Mouse (Mus musculus): Measurements from ENCODE around the gene Mrps18b. TPM values are rescaled to one million over a fixed set of nuclear protein-coding genes. Genes with fewer than 3 reads are reported as not detected.

Gene Mrps18b
- total RNA-seq, 4 experiments from 2014 or later: 81.7 to 102 (median 99.4) TPM

GRCm38 (mm10) chr17:35873774-35874519, 42.2 kb downstream of the Mrps18b start:
- DNase-seq: peak; percentile 77

DNA sequence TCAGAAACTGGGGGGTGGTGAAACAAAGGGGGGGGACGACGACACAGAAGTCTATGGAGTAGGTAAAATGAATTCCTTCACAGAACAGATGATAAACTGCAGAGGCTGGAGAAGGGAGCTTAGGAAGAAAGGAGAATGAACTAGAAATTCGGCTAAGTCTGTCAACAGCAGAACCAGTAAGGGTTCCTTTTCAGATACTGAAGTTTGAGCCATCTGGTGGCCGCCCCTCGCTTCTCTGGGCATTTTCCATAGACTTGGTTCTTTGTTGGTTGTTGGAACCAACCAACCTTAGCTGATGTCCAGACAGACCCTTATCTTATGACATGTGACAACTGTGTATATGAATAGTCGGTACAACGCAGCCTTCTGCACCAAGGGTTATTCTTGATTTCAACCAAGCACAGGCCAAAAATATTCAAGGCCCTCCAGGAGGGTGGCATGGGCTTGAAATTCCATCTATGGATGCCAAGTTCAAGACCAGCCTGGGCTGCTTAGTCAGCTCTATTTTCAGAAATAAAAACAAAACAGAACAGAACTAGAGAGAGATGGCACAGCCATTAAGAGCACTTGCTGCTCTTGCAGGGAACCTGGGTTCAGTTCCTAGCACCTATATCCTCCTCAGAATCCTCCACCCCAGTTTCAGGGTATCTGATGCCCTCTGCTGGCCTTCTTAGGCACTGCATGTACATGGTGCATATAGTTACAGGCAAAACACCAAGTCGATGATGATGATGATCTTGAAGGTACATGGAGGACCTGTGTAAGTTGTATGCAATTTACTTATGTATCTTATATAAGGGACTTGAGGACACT, 45.1 kb downstream of the Mrps18b start:
- no peak for DNase-seq

GRCm38 (mm10) chr17:35870151-35870883, 45.9 kb downstream of the Mrps18b start:
- peak; percentile 76 for DNase-seq

- DNase-seq: peak; percentile 50
Measured at GRCm38 (mm10) chr17:35869346-35870067, 46.7 kb downstream of the Mrps18b start.

DNA sequence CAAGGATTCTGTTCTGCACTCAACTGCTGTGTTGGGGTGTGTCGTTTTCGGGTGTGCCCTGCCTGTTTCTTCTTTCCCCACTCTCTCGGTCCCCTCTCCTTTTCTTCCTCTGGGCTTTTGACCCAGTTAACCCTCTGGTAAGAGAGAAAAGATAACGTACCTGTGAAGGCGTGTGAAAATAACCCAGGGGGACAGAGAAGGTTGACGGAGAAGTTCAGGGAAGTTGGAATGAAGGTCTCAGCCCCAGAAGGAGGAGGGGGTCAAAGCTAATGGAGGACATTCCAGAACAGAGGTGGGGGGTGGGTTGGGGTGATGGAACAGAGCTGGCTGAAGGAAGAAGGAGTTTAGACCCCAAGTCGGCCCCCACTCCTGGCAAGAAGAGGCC, 47.2 kb downstream of the Mrps18b start:
- no peak for DNase-seq

- no peak for DNase-seq
Measured at GRCm38 (mm10) chr17:35868165-35868820, 47.9 kb downstream of the Mrps18b start.

GRCm38 (mm10) chr17:35866911-35867890, 49.0 kb downstream of the Mrps18b start:
- no peak for DNase-seq

GRCm38 (mm10) chr17:35866281-35866831, 49.8 kb downstream of the Mrps18b start:
- DNase-seq: peak; percentile 64

DNA sequence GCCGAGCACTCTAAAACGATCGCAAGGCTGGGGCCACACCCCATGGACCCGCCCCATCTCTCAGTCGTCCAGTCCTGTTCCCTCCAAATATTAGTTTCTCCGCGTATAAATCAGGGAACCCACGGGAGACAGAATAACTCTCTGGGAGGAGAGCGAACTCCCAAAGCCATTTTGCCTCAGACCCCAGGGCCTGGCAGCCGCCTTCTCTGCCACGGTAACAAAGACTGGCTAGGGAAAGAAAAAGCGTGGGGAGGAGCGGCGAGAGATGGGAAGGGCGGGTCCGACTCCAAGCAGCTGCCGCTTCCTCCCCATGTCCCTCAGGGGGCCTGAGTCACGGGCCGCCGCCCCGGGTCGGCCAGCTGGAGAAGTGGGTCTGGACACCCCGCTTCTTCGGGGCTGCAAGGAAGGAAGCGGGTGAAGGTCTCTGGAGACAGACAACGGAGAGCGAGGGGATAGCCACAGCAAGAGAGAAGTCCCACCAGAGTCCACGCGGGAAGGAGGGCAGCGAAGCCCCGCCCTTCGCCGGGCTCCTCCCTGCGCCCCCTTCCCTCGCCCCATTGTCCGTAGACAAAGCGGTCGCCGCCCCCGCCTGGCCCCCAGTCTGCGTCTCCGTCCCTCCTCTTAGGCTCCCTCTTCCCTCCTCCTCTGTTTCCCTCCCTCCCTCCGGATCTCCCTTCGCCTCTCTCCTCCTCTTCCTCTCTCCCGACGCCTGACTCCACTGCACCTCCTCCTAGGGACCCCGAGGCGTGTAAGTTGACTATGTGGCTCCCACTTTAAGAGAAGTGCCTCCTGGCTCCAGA, 50.5 kb downstream of the Mrps18b start, which contains the start of gene Ppp1r18:
Gene Ppp1r18, plus strand, starts transcription at position 113 of the 800 bp plus-strand sequence.
- no peak for DNase-seq

GRCm38 (mm10) chr17:35864832-35865353, 51.3 kb downstream of the Mrps18b start:
- DNase-seq: no peak

DNA sequence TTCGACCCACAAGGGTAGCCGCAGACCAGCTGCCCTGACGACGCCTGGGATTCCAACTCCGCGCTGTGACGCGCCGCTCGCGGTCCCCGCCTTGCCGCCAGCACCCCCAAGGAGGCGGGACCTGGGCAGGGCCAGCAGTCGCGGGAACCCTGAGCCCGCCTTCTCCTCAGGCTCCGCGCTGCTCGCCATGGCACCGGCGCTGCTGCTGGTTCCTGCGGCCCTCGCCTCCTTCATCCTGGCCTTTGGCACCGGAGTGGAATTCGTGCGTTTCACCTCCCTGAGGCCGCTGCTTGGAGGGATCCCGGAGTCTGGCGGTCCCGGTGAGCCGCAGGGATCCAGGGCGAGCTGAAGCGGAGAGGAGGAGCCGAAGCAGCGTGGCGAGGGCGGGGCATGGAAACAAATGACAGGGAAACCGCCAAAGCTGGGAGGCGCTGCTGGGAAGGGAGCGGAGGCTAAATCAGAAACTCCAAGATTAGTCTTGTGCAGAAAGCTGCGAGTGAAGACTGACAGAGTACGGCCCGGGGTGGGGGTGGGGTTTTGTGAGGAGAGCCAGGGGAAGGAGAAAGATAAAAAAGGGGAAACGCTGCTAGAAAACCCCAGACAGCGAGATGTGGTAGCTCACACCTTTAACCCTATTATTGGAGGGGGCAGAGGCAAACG, 54.9 kb downstream of the Mrps18b start, which contains the start of gene Nrm:
Gene Nrm, plus strand, starts transcription at position 121 of the 660 bp plus-strand sequence.
- peak; percentile 81 for DNase-seq

DNA sequence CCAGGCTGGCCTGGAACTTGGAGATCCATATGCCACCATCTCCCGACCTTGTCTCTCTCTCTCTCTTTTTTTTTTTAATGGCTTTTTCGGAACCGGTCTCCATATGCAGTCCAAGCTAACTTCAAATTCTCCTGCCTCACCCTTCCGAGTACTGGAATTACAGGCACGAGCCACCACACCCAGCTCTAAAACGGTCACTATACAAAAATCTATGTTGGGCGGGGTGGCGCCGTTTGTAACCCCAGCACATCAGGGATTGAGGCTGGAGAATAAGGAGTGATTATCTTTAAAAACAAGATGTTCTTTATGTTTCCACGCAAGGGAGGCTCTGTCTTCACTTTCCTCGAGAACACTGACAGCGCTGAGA, 55.4 kb downstream of the Mrps18b start:
- no peak for DNase-seq

Small RNA genes within 50 kb of the gene (microRNA-seq; reads per million reads assigned to microRNA genes)
- 0 to 0.18 reads per million in 2 experiments for gene Gm28033
- gene Mir1894: 0 to 0.34 reads per million in 2 experiments
- 61.3 to 141 reads per million in 2 experiments for gene Mir877

Other genes with a start within 250 kb of the Mrps18b start
- 10 to 100 TPM; 30.9 to 60.3 (median 45.3) TPM for gene Vars2, start 248.8 kb downstream of the Mrps18b start, total RNA-seq (2022)
- gene Gtf2h4, start 242.7 kb downstream of the Mrps18b start, total RNA-seq (2022): 10 to 100 TPM; 23.5 to 30.6 (median 24.6) TPM
- gene Ddr1, start 211.8 kb downstream of the Mrps18b start, total RNA-seq (2022): 10 to 100 TPM; 40.1 to 81.5 (median 56.4) TPM
- gene Ier3, start 94.7 kb downstream of the Mrps18b start, total RNA-seq (2022): 10 to 100 TPM in 3 of 4 experiments, 1 to 10 TPM in 1; 8.3 to 19.3 (median 13.7) TPM
- gene Flot1, start 93.2 kb downstream of the Mrps18b start, total RNA-seq (2022): 100 to 1,000 TPM in 2 of 4 experiments, 10 to 100 TPM in 2; 57.2 to 117 (median 94.8) TPM
- 100 to 1,000 TPM; 141 to 168 (median 159) TPM for gene Tubb5, start 78.1 kb downstream of the Mrps18b start, total RNA-seq (2022)
- 10 to 100 TPM; 20.9 to 28.2 (median 24.1) TPM for gene Mdc1, start 74.9 kb downstream of the Mrps18b start, total RNA-seq (2022)
- 1 to 10 TPM; 2.5 to 5.4 (median 5.0) TPM for gene Nrm, start 55.1 kb downstream of the Mrps18b start, total RNA-seq (2022)
- gene Ppp1r18, start 50.8 kb downstream of the Mrps18b start, total RNA-seq (2022): 10 to 100 TPM; 35.4 to 47.9 (median 40.0) TPM
- 10 to 100 TPM; 40.6 to 57.8 (median 52.0) TPM for gene Dhx16, start 36.6 kb downstream of the Mrps18b start, total RNA-seq (2022)
- gene 2310061I04Rik, start 19.0 kb downstream of the Mrps18b start, total RNA-seq (2022): 10 to 100 TPM; 33.1 to 46.5 (median 40.3) TPM
- 10 to 100 TPM; 34.8 to 61.0 (median 44.9) TPM for gene Atat1, start 6.3 kb downstream of the Mrps18b start, total RNA-seq (2022)
- 100 to 1,000 TPM in 1 of 4 experiments, 10 to 100 TPM in 3; 65.5 to 105 (median 89.6) TPM for gene Ppp1r10, start within 50 bp of the Mrps18b start, total RNA-seq (2022)
- 100 to 1,000 TPM in 1 of 4 experiments, 10 to 100 TPM in 3; 87.1 to 104 (median 93.9) TPM for gene Abcf1, start 53.4 kb upstream of the Mrps18b start, total RNA-seq (2022)
- gene Gnl1, start 63.5 kb upstream of the Mrps18b start, total RNA-seq (2022): 10 to 100 TPM; 52.4 to 65.5 (median 59.7) TPM
- 10 to 100 TPM; 19.0 to 38.5 (median 27.2) TPM for gene Prr3, start 63.8 kb upstream of the Mrps18b start, total RNA-seq (2022)
- 1 to 10 TPM; 6.0 to 9.2 (median 6.9) TPM for gene H2-T24, start 104.2 kb upstream of the Mrps18b start, total RNA-seq (2022)
- 100 to 1,000 TPM in 1 of 4 experiments, 10 to 100 TPM in 3; 65.8 to 110 (median 93.4) TPM for gene H2-T23, start 116.5 kb upstream of the Mrps18b start, total RNA-seq (2022)
- gene H2-T22, start 126.4 kb upstream of the Mrps18b start, total RNA-seq (2022): 10 to 100 TPM; 33.8 to 65.4 (median 46.3) TPM
- gene Gm6034, start 126.6 kb upstream of the Mrps18b start, total RNA-seq (2022): under 1 TPM in 2 of 4 experiments, not detected in 2; 0.17 to 0.30 TPM
- 1 to 10 TPM; 5.8 to 7.9 (median 6.7) TPM for gene Gm11127, start 142.0 kb upstream of the Mrps18b start, total RNA-seq (2022)
- 1 to 10 TPM in 1 of 4 experiments, under 1 TPM in 3; 0.23 to 1.1 (median 0.58) TPM for gene Gm19684, start 205.3 kb upstream of the Mrps18b start, total RNA-seq (2022)
- gene Gm7030, start 213.0 kb upstream of the Mrps18b start, total RNA-seq (2022): under 1 TPM in 2 of 4 experiments, not detected in 2; 0.62 to 0.65 TPM

Measured in adrenal gland, adult 8-10 months (tissue).